7 mouse cellular contexts compared by ENCODE assay signal in the genomic region with DNA sequence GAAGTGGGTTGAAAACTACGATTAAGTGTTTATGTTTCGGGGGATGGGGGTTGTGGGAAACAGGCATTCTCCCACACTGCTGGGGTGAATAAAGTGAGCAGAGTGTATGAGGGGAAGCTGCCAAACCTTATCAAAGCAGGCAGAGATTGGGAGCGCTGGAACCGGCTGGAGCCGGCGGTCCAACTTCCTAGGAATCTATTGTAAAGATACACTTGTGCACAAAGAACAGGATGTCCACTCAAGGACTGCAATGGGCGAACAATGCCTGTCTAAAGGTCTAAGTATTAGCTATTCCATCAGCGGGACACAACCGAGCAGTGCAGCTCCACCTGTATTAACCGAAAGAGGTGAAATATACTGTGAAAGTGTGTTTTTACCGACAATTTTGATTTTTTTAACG. TPM values are rescaled to one million over a fixed set of nuclear protein-coding genes. Genes with fewer than 3 reads are reported as not detected.
DNase-seq lines count a peak whose midpoint lies in the region; ATAC-seq lines count a peak whose summit lies in the region.

No protein-coding gene starts in this region.

- H3K4me1 ChIP-seq in forebrain, embryonic 10.5 days, result peaks cover 40% of the 10 kb centered on the region
- peaks cover 36% of the 10 kb centered on the region for H3K4me1 ChIP-seq in hindbrain, embryonic 16.5 days (ENCODE audit: control insufficient read depth, insufficient read depth, low read depth, low read length)
- H3K4me1 ChIP-seq in midbrain, embryonic 10.5 days, result peaks cover 37% of the 10 kb centered on the region

- peak overlapping the region; percentile 98 for H3K9ac ChIP-seq in hindbrain, embryonic 16.5 days (ENCODE audit: low read depth, low read length)

- H3K4me3 ChIP-seq in forebrain, embryonic 10.5 days, result peak overlapping the region; percentile 90
- H3K4me3 ChIP-seq in hindbrain, embryonic 16.5 days (ENCODE audit: low read length), result peak overlapping the region; percentile 88
- H3K4me3 ChIP-seq in midbrain, embryonic 10.5 days, result peak overlapping the region; percentile 87; the same call in 1 of the 2 replicates

- WGBS in forebrain, embryonic 10.5 days, result 50% methylated on average over 12 of the region's 12 CpGs
- WGBS in hindbrain, embryonic 16.5 days, result 43% methylated on average over 12 of the region's 12 CpGs
- 59% methylated on average over 12 of the region's 12 CpGs for WGBS in midbrain, embryonic 10.5 days

- peak; percentile 34 for DNase-seq in adipocyte (ENCODE audit: low spot score)
- DNase-seq in forebrain, embryonic 10.5 days (ENCODE audit: extremely low spot score, low spot score), result no peak
- DNase-seq in midbrain, embryonic 10.5 days (ENCODE audit: low spot score), result no peak
- no peak for DNase-seq in right cerebral cortex, postnatal 14 days
- no peak for DNase-seq in urinary bladder, postnatal 25 days (ENCODE audit: low spot score)

- H3K36me3 ChIP-seq in forebrain, embryonic 10.5 days (replicated peaks), result no peaks in the 10 kb centered on the region
- no peaks in the 10 kb centered on the region for H3K36me3 ChIP-seq in hindbrain, embryonic 16.5 days (ENCODE audit: control insufficient read depth, insufficient read depth, low read length)
- H3K36me3 ChIP-seq in midbrain, embryonic 10.5 days, result no peaks in the 10 kb centered on the region

- H3K9me3 ChIP-seq in forebrain, embryonic 10.5 days, result no peaks in the 10 kb centered on the region
- H3K9me3 ChIP-seq in hindbrain, embryonic 16.5 days (ENCODE audit: control insufficient read depth, low read length), result no peaks in the 10 kb centered on the region
- H3K9me3 ChIP-seq in midbrain, embryonic 10.5 days (replicated peaks), result no peaks in the 10 kb centered on the region

- 0 out of 2 replicates have a peak overlapping the region, but pooled peaks have one; percentile 97 for H3K27ac ChIP-seq in forebrain, embryonic 10.5 days
- peak overlapping the region; percentile 99 for H3K27ac ChIP-seq in hindbrain, embryonic 16.5 days (ENCODE audit: low read depth, low read length)
- 0 out of 2 replicates have a peak overlapping the region, but pooled peaks have one; percentile 23 for H3K27ac ChIP-seq in midbrain, embryonic 10.5 days (replicated peaks)

- 0 out of 2 replicates have a peak, but pooled peaks cover 3% of the 10 kb centered on the region for H3K27me3 ChIP-seq in forebrain, embryonic 10.5 days (ENCODE audit: poor library complexity, severe bottlenecking)
- no peaks in the 10 kb centered on the region for H3K27me3 ChIP-seq in hindbrain, embryonic 16.5 days (replicated peaks; ENCODE audit: control insufficient read depth, insufficient read depth, low read length)
- H3K27me3 ChIP-seq in midbrain, embryonic 10.5 days (ENCODE audit: low read depth, poor library complexity, severe bottlenecking), result peaks cover 6% of the 10 kb centered on the region

- no peak for ATAC-seq in hindbrain, embryonic 16.5 days
- ATAC-seq in activated CD4-positive, CD25-positive, alpha-beta regulatory T cell, adult 4 months, result no peak

- peak overlapping the region; percentile 92 for H3K4me2 ChIP-seq in hindbrain, embryonic 16.5 days (ENCODE audit: low read length)

RNA-seq across cellular contexts. Expression of a gene that starts 2.1 kb away (rescaled TPM):
- polyA plus RNA-seq in forebrain, embryonic 10.5 days (2016; fragmentation: Nextera tagmentation; extraction: Ambion mirVana), result 15.7 and 16.2 TPM in 2 replicates
- polyA plus RNA-seq in hindbrain, embryonic 16.5 days (2015; fragmentation: Nextera tagmentation; extraction: Ambion mirVana), result 6.8 and 7.1 TPM in 2 replicates
- 21.8 and 22.9 TPM in 2 replicates for polyA plus RNA-seq in midbrain, embryonic 10.5 days (2016; fragmentation: Nextera tagmentation; extraction: Ambion mirVana)
- polyA plus RNA-seq in activated CD4-positive, CD25-positive, alpha-beta regulatory T cell, adult 4 months (2017; shearing (Covaris generic)), result under 1 TPM; 0.61 to 0.70 TPM

RNA-seq across cellular contexts. Expression of a gene that starts 17.6 kb away (rescaled TPM):
- 96.1 and 101 TPM in 2 replicates for polyA plus RNA-seq in forebrain, embryonic 10.5 days (2016; fragmentation: Nextera tagmentation; extraction: Ambion mirVana)
- 39.8 and 41.7 TPM in 2 replicates for polyA plus RNA-seq in hindbrain, embryonic 16.5 days (2015; fragmentation: Nextera tagmentation; extraction: Ambion mirVana)
- 86.2 and 90.6 TPM in 2 replicates for polyA plus RNA-seq in midbrain, embryonic 10.5 days (2016; fragmentation: Nextera tagmentation; extraction: Ambion mirVana)
- 100 to 1,000 TPM in 1 of 2 experiments, 10 to 100 TPM in 1; 92.1 to 105 TPM for polyA plus RNA-seq in activated CD4-positive, CD25-positive, alpha-beta regulatory T cell, adult 4 months (2017; shearing (Covaris generic))

RNA-seq across cellular contexts. Expression of a gene that starts 46.5 kb away (rescaled TPM):
- 42.8 and 45.1 TPM in 2 replicates for polyA plus RNA-seq in forebrain, embryonic 10.5 days (2016; fragmentation: Nextera tagmentation; extraction: Ambion mirVana)
- 37.1 and 43.8 TPM in 2 replicates for polyA plus RNA-seq in hindbrain, embryonic 16.5 days (2015; fragmentation: Nextera tagmentation; extraction: Ambion mirVana)
- polyA plus RNA-seq in midbrain, embryonic 10.5 days (2016; fragmentation: Nextera tagmentation; extraction: Ambion mirVana), result 44.6 and 52.5 TPM in 2 replicates
- 1 to 10 TPM; 5.2 to 6.0 TPM for polyA plus RNA-seq in activated CD4-positive, CD25-positive, alpha-beta regulatory T cell, adult 4 months (2017; shearing (Covaris generic))

Comparison
In these comparisons a context has a peak if more than half of its experiments do, and no peak if none do; other contexts are left out.
1. H3K27ac ChIP-seq: peak in every context shown above with its lines; median percentile 99 in hindbrain, embryonic 16.5 days; 97 in forebrain, embryonic 10.5 days; 23 in midbrain, embryonic 10.5 days.